Mouse (Mus musculus): ENCODE measurements at regions not wholly inside any gene's neighbourhood (a gene's known extent, or its start where the extent isn't known, plus 50 kb on each side); places are given as distances from the start of the nearest gene placed in this dataset.

DNA sequence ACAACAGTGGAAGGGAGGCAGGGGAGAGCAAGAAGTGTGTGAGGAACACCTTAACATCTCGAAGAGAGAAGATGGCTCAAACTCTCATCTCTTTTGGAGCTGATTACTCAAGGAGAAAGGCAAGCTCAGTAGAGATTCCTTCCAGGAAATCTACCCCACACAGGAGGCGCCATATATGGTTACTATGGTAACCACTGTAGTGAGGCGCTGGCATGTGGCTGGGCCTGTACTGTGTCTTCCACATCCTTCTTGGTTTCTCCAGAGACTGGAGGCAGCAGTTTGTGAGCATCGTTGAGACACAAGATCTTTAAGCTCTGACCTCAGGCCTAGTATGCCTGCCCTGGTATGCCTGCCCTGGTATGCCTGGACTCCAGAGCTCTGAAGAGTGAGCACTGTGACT, 191.6 kb upstream of the Foxq1 start:
- no peak for ATAC-seq (ENCODE audit: low FRiP score, low TSS enrichment)

DNA sequence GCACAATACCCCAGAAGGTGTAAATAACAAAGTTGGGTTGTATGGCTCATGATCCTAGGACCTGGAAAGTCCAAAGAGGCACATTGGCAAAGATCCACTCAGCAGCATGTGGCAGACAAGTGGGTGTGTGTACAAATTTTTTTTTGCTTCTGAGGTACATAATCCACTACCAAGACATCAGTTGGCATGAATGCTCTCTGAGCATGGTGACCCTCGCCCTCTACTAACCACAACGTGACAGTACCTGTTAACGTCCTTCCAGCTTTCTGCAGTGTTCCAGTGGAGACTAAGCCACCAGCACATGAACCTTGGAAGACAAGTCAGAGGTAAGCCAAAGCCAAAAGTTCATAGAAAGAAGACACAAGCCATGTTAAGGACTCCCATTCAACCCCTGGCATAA, 188.7 kb upstream of the Foxq1 start:
- no peak overlapping the region for H3K27ac ChIP-seq (ENCODE audit: low read length)
- H3K9ac ChIP-seq (replicated peaks; ENCODE audit: low read length): no peak overlapping the region
- H3K36me3 ChIP-seq (ENCODE audit: insufficient read depth, low read length): no peaks in the 10 kb centered on the region
- H3K4me2 ChIP-seq (replicated peaks; ENCODE audit: low read depth, low read length): no peak overlapping the region
- 0 out of 2 replicates have a peak, but pooled peaks cover 4% of the 10 kb centered on the region for H3K4me1 ChIP-seq (ENCODE audit: insufficient read depth, low read length)
- H3K27me3 ChIP-seq (ENCODE audit: insufficient read depth, low read length): no peaks in the 10 kb centered on the region
- no peak overlapping the region for H3K4me3 ChIP-seq (ENCODE audit: low read length)
- 92% methylated on average over 3 of the region's 3 CpGs for WGBS
- no peaks in the 10 kb centered on the region for H3K9me3 ChIP-seq (ENCODE audit: low read length)
- no peak for ATAC-seq (ENCODE audit: low FRiP score, low TSS enrichment)

More for the DNA sequence above, 191.6 kb upstream of the Foxq1 start:
- Histone ChIP-seq H3K4me1 (ENCODE audit: insufficient read depth, low read length) (no peaks in the 10 kb centered on the region), H3K9ac (replicated peaks; ENCODE audit: low read length) (no peak overlapping the region), H3K4me2 (replicated peaks; ENCODE audit: low read depth, low read length) (no peak overlapping the region), H3K27me3 (ENCODE audit: insufficient read depth, low read length) (no peaks in the 10 kb centered on the region), H3K36me3 (ENCODE audit: insufficient read depth, low read length) (no peaks in the 10 kb centered on the region), H3K27ac (ENCODE audit: low read length) (no peak overlapping the region), H3K9me3 (ENCODE audit: low read length) (no peaks in the 10 kb centered on the region), H3K4me3 (ENCODE audit: low read length) (no peak overlapping the region)
- 76% methylated on average over 4 of the region's 4 CpGs for WGBS

DNA sequence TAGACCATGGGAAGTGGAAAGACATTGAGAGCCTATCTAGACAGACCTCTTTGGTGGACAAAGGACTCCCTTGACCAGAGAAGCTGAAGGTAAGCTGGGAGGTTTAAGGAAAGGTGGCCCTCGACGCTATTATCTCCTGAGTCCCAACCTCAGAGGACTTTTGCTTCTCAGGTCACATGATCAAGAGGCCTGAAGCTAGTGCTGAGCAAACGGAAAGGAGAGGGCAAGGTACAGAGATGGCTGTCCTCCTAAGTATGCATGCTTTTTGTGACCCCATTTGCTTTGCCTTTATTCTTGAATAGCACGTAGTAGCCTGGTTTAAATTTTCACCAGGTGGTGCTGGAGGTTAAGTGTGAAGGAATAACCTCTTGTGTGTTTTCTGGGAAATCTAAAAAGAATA, 186.8 kb upstream of the Foxq1 start:
- no peak overlapping the region for H3K4me2 ChIP-seq (replicated peaks; ENCODE audit: low read depth, low read length)
- H3K4me3 ChIP-seq (ENCODE audit: low read length): no peak overlapping the region
- H3K9ac ChIP-seq (replicated peaks; ENCODE audit: low read length): no peak overlapping the region
- no peaks in the 10 kb centered on the region for H3K36me3 ChIP-seq (ENCODE audit: insufficient read depth, low read length)
- 0 out of 2 replicates have a peak, but pooled peaks cover 4% of the 10 kb centered on the region for H3K4me1 ChIP-seq (ENCODE audit: insufficient read depth, low read length)
- 70% methylated on average over 4 of the region's 4 CpGs for WGBS
- no peaks in the 10 kb centered on the region for H3K9me3 ChIP-seq (ENCODE audit: low read length)
- peak; percentile 79; the same call in 1 of the 2 replicates for ATAC-seq (ENCODE audit: low FRiP score, low TSS enrichment)
- no peak overlapping the region for H3K27ac ChIP-seq (ENCODE audit: low read length)
- no peaks in the 10 kb centered on the region for H3K27me3 ChIP-seq (ENCODE audit: insufficient read depth, low read length)

GRCm38 (mm10) chr13:31370873-31371272, 185.1 kb upstream of the Foxq1 start:
- WGBS: 22% methylated on average over 6 of the region's 6 CpGs
- H3K4me2 ChIP-seq (replicated peaks; ENCODE audit: low read depth, low read length): no peak overlapping the region
- ATAC-seq (ENCODE audit: low FRiP score, low TSS enrichment): no peak

DNA sequence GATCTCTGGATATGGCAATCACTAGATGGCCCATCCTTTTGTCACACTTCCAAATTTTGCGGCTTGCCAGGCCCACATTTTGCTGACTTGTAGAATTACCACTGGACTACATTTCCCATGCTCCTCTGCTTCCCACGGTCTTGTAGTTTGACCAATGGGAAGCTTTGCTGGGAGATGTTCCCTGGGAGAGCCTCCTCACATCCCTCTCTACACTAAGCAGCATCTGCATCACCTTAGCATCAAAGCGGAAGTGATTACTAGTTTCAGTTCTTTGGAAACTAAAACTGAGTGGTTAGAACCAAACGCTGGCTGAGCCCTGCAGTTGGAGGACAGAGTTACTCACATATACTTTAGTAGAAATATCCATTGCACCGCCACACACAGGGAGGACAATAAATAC, 181.9 kb upstream of the Foxq1 start:
- Histone ChIP-seq H3K9ac (replicated peaks; ENCODE audit: low read length) (no peak overlapping the region), H3K4me3 (ENCODE audit: low read length) (no peak overlapping the region), H3K27ac (ENCODE audit: low read length) (no peak overlapping the region), H3K4me2 (replicated peaks; ENCODE audit: low read depth, low read length) (no peak overlapping the region), H3K9me3 (ENCODE audit: low read length) (no peaks in the 10 kb centered on the region), H3K27me3 (ENCODE audit: insufficient read depth, low read length) (no peaks in the 10 kb centered on the region), H3K4me1 (ENCODE audit: insufficient read depth, low read length) (0 out of 2 replicates have a peak, but pooled peaks cover 4% of the 10 kb centered on the region), H3K36me3 (ENCODE audit: insufficient read depth, low read length) (no peaks in the 10 kb centered on the region)
- 68% methylated on average over 5 of the region's 5 CpGs for WGBS
- ATAC-seq (ENCODE audit: low FRiP score, low TSS enrichment): no peak

More at GRCm38 (mm10) chr13:31370873-31371272, 185.1 kb upstream of the Foxq1 start:
- Histone ChIP-seq H3K9me3 (ENCODE audit: low read length) (no peaks in the 10 kb centered on the region), H3K27me3 (ENCODE audit: insufficient read depth, low read length) (no peaks in the 10 kb centered on the region), H3K36me3 (ENCODE audit: insufficient read depth, low read length) (no peaks in the 10 kb centered on the region), H3K27ac (ENCODE audit: low read length) (no peak overlapping the region), H3K4me3 (ENCODE audit: low read length) (no peak overlapping the region), H3K9ac (replicated peaks; ENCODE audit: low read length) (no peak overlapping the region), H3K4me1 (ENCODE audit: insufficient read depth, low read length) (0 out of 2 replicates have a peak, but pooled peaks cover 4% of the 10 kb centered on the region)

DNA sequence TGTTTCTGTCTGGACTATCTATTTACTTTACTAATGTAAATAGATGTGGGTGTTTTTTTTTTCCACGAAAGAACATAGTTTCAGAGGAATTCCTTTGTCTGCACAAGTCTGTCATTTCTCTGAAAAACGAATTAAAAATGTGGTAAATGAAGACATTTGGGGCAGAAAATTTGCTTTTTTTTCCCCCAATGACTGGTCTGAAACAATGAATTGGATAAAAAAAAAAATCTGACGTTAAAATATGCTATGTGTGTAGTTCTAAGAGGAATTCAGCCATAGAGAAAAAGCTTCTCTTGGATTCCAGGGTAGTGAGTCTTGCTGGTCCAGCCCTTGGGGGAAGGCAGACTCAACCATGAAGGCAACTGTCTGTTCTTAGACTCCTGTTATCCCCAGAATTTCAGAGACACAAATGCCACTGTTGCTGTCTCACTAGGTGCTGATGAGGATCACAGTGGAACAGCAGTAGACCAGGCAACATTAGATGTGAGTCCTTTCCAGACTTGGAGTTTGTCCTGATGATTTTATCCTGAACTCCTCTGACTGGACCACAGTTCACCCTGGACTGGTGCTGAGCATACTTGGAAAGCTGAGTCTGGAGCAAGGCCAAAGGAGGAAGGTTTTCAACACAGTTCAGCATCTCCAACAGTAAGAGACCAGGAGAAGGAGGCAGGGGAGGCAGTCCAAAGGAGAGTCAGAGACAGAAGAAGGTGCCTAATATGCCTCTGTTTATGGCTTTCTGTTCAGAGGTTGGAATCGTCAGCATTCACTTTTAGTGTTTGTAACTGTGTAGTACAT, 162.3 kb upstream of the Foxq1 start:
- Histone ChIP-seq H3K4me3 (ENCODE audit: low read length) (no peak overlapping the region), H3K9ac (replicated peaks; ENCODE audit: low read length) (no peak overlapping the region), H3K4me1 (ENCODE audit: insufficient read depth, low read length) (no peaks in the 10 kb centered on the region), H3K27me3 (ENCODE audit: insufficient read depth, low read length) (no peaks in the 10 kb centered on the region), H3K27ac (ENCODE audit: low read length) (no peak overlapping the region), H3K9me3 (ENCODE audit: low read length) (no peaks in the 10 kb centered on the region), H3K4me2 (replicated peaks; ENCODE audit: low read depth, low read length) (no peak overlapping the region), H3K36me3 (ENCODE audit: insufficient read depth, low read length) (no peaks in the 10 kb centered on the region)
- 62% methylated on average over 4 of the region's 4 CpGs for WGBS
- no peak for ATAC-seq (ENCODE audit: low FRiP score, low TSS enrichment)

- H3K4me1 ChIP-seq (ENCODE audit: insufficient read depth, low read length): no peaks in the 10 kb centered on the region
- no peak overlapping the region for H3K9ac ChIP-seq (replicated peaks; ENCODE audit: low read length)
- H3K4me2 ChIP-seq (replicated peaks; ENCODE audit: low read depth, low read length): no peak overlapping the region
- no peaks in the 10 kb centered on the region for H3K9me3 ChIP-seq (ENCODE audit: low read length)
- no peaks in the 10 kb centered on the region for H3K36me3 ChIP-seq (ENCODE audit: insufficient read depth, low read length)
- H3K27me3 ChIP-seq (ENCODE audit: insufficient read depth, low read length): no peaks in the 10 kb centered on the region
- H3K27ac ChIP-seq (ENCODE audit: low read length): no peak overlapping the region
- no peak overlapping the region for H3K4me3 ChIP-seq (ENCODE audit: low read length)
- ATAC-seq (ENCODE audit: low FRiP score, low TSS enrichment): no peak
- WGBS: 78% methylated on average over 5 of the region's 5 CpGs
These were observed 159.6 kb upstream of the Foxq1 start for GRCm38 (mm10) chr13:31396216-31396910.

- H3K27me3 ChIP-seq (ENCODE audit: insufficient read depth, low read length): no peaks in the 10 kb centered on the region
- H3K27ac ChIP-seq (ENCODE audit: low read length): no peak overlapping the region
- no peak for ATAC-seq (ENCODE audit: low FRiP score, low TSS enrichment)
- 73% methylated on average over 10 of the region's 10 CpGs for WGBS
- H3K9me3 ChIP-seq (ENCODE audit: low read length): no peaks in the 10 kb centered on the region
- H3K9ac ChIP-seq (replicated peaks; ENCODE audit: low read length): no peak overlapping the region
- no peak overlapping the region for H3K4me3 ChIP-seq (ENCODE audit: low read length)
- H3K36me3 ChIP-seq (ENCODE audit: insufficient read depth, low read length): no peaks in the 10 kb centered on the region
- H3K4me1 ChIP-seq (ENCODE audit: insufficient read depth, low read length): no peaks in the 10 kb centered on the region
- H3K4me2 ChIP-seq (replicated peaks; ENCODE audit: low read depth, low read length): no peak overlapping the region
These were observed 158.7 kb upstream of the Foxq1 start for GRCm38 (mm10) chr13:31397246-31397645.

DNA sequence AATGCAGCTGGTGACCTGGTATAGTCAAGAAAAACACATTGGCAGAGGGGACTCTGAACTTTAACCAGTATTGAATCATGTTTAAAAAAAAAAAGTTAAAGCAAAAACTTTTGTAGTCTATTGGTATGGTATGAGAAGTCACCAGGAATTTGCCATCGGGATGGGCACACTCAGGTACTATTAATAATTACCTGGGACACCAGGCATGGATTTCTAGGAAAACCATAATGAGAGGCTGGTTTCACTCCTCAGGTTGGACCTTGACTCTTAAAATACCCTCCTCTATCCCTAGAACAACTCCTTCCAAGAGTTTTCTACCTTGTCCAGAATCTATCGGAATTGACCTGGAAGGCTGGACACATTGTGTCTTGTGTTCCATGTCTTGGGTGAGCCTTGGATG, 155.5 kb upstream of the Foxq1 start:
- H3K4me2 ChIP-seq (replicated peaks; ENCODE audit: low read depth, low read length): no peak overlapping the region
- ATAC-seq (ENCODE audit: low FRiP score, low TSS enrichment): no peak
- 90% methylated on average over 2 of the region's 2 CpGs for WGBS

DNA sequence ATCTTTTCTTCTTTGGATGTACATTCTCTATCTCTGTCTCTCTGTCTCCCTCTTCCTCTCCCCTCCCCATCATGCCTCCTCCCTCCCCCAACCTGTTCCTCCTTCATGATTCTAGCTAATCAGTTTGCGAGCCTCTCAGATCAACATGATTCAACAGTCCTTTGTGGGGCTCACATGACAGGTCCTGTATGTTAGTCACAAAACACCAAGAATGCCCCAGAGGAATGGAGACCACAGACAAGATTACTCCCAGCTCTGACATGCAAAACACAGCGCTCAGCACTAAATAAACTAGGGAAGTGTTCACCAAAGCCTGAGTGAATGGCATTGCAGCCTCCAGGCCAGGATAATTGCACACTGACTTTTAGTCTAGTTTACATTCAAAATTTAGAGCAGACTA, 150.6 kb upstream of the Foxq1 start:
- no peak for ATAC-seq (ENCODE audit: low FRiP score, low TSS enrichment)
- H3K4me3 ChIP-seq (ENCODE audit: low read length): no peak overlapping the region
- no peaks in the 10 kb centered on the region for H3K36me3 ChIP-seq (ENCODE audit: insufficient read depth, low read length)
- H3K27ac ChIP-seq (ENCODE audit: low read length): no peak overlapping the region
- H3K4me2 ChIP-seq (replicated peaks; ENCODE audit: low read depth, low read length): no peak overlapping the region
- H3K27me3 ChIP-seq (ENCODE audit: insufficient read depth, low read length): no peaks in the 10 kb centered on the region
- no peak overlapping the region for H3K9ac ChIP-seq (replicated peaks; ENCODE audit: low read length)
- WGBS: 75% methylated on average over 2 of the region's 2 CpGs
- H3K4me1 ChIP-seq (ENCODE audit: insufficient read depth, low read length): no peaks in the 10 kb centered on the region
- no peaks in the 10 kb centered on the region for H3K9me3 ChIP-seq (ENCODE audit: low read length)

More for the DNA sequence above, 155.5 kb upstream of the Foxq1 start:
- no peaks in the 10 kb centered on the region for H3K27me3 ChIP-seq (ENCODE audit: insufficient read depth, low read length)
- no peak overlapping the region for H3K9ac ChIP-seq (replicated peaks; ENCODE audit: low read length)
- H3K4me3 ChIP-seq (ENCODE audit: low read length): no peak overlapping the region
- H3K4me1 ChIP-seq (ENCODE audit: insufficient read depth, low read length): no peaks in the 10 kb centered on the region
- H3K36me3 ChIP-seq (ENCODE audit: insufficient read depth, low read length): no peaks in the 10 kb centered on the region
- no peak overlapping the region for H3K27ac ChIP-seq (ENCODE audit: low read length)
- no peaks in the 10 kb centered on the region for H3K9me3 ChIP-seq (ENCODE audit: low read length)

Measured in kidney, embryonic 16.5 days (tissue).